Mouse (Mus musculus): ENCODE data around the gene Arl14.

DNA sequence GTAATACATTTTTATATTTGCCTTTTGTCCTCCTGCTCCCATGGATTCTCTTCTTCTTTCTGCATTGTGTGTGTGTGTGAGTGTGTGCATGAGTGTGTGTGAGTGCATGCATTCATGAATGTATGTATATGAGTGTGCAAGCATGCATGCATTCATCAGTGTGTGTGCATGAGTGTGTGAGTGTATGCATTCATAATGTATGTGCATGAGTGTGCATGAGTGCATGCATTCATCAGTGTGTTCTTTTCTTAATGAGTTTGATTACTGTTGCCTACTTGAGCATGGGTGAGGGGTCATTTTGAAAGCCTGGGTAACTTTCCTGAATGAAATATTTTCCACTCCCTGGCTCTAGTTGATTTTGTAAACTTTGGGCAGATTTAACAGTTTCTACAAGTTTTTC lies 44.3 kb upstream of the Arl14 start:
- TF ChIP-seq CTCF (IDR thresholded peaks at IDR 0.05; ENCODE audit: insufficient read depth, low read depth, low read length) (no peak), POLR2A (IDR thresholded peaks at IDR 0.05; ENCODE audit: insufficient read depth, low read depth, low read length) (no peak)

Data from olfactory bulb, adult 2 months (tissue).